Mouse (Mus musculus) cerebellum, adult 11 months (tissue): ENCODE measurements around the gene Hoxc12.

Source experiments
- DNase-seq: peaks from one replicate; pipeline ENCODE4 v3.0.0; 2022

Hoxc12 gene

DNA sequence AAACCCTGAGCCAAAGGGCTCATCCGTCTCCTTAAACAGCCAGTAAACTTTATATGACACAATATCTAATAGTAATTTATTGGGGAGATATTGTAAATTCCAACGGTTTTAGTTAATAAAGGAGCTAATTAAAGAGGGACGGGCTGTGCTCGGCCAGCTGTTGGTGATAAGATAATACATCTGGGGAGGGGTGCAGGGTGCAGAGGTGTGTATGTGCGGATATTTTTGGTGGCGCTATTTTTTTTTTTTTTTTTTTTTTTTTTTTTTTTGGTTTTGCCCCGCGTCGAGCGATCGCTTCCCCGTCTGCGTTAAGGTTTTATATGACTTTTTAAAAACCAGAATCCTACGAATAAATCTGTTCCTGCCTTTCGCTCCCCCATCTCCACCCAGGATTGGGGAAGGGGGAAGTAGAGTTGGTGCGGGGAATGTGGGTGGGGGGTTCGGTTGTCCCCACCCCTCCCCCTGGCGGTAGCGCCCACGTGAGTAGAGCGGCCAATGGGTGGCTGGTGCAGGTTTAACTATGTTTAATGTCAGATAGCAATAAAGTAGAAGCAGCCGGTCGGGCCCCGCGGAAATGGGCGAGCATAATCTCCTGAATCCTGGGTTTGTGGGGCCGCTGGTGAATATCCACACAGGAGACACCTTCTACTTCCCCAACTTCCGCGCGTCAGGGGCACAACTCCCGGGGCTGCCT is at the start of gene Hoxc12:
Gene Hoxc12, plus strand, starts transcription at position 479 of the 694 bp plus-strand sequence.
- no peak for DNase-seq

DNA sequence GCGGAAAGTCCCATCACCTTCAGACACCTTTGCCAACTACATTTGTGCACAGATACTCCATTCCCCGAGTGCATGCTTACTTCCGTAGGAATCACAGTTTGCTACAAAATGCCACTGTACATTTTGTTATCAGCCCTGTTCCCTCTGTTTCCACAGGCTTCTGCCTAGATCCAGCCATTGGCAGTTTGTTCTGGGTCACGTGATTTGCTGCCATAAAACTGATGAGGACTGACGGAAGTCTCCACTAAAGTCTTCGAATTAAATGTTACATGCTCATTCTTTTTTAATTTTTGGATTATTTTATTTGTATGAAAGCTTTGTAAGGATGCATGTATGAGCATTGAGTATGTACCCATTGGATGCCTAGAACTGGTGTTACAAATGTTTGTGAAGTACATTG is 41.4 kb upstream of the Hoxc12 start:
- DNase-seq = no peak

DNA sequence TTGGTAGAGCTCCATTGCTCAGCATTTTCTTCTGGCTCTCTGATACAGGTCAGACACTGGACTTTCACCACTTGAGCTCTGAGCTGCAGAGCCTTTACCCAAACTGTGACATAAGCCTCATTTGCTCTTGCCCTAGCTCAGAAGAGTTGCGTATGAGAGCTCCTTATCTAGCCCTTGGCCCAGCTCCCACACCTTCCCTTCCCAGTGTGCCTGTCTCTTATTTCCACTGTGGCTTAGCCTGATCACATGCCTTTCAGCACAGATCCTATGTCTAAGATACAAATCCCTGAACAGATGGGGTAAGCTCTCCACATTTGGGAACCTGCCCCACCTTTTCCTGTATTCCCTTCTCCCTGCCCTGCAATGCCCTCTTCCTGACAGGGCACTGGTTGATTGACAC is 31.6 kb upstream of the Hoxc12 start:
- DNase-seq = no peak

DNA sequence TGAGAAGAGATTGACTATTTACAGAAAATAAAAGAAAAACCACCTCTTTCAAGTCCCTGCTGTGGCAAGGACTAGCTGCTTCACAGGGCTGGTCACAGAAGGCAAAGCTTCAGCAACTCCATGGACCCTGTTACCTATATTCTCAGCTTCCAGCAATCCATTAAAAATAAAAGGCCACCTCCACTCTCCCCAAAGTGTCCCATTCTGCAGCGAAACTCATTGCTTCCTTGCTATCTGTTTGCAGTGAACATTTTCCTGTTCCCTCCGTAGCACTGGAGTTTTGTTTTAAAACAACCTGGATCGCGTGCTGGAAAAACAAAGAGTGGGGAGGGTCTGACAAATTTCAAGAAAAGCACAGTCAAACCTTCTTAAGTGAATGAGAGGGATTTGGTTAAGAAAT is 27.0 kb upstream of the Hoxc12 start:
- no peak for DNase-seq

DNA sequence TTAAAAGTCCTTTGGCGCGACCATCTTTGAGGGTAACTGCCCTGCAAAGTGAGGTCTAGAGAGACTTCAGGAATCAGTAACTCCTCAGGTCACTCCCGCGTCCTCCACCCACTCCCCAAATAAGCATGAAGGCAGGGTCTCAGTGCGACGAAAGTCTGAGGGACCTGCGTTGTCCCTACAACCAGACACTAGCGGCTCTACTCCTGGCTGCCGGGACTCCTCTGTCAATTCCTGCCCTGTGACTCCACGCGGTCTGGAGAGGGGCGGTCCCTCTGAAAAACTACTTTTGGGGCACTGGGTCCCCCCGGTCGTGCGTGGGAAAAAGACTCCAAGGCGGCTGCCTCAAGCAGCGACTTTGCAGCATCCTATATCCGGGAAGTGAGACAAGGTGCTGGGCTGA is 26.5 kb upstream of the Hoxc12 start:
- no peak for DNase-seq

DNA sequence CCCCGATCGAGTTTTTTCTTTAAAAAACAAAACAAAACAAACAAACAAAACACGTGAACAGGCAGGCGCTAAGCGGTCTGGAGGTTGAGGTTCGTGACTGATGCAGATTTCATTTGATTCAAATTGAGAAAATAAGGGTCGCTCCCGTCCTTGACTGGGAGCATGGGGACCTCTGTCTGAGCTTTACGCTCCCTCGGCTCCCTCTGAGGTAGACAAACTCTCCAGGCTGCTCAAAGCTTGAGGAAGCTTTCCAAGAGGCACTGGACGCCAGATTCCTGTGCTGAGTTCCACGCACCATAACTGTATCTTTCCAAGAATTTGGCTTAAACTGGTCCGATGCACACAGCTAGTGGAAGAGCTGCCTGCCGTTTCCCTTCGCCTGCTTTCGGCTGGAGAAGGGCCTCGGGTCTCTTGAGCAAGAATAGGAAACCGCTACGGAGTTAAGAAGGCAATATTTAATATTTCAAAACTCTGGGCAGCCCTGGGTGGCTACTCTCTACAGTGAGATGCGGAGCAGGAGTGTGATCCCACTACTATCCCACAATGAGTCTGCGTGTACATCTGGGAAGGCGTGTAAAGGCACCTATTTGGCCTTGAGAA is 26.0 kb upstream of the Hoxc12 start:
- no peak for DNase-seq

DNA sequence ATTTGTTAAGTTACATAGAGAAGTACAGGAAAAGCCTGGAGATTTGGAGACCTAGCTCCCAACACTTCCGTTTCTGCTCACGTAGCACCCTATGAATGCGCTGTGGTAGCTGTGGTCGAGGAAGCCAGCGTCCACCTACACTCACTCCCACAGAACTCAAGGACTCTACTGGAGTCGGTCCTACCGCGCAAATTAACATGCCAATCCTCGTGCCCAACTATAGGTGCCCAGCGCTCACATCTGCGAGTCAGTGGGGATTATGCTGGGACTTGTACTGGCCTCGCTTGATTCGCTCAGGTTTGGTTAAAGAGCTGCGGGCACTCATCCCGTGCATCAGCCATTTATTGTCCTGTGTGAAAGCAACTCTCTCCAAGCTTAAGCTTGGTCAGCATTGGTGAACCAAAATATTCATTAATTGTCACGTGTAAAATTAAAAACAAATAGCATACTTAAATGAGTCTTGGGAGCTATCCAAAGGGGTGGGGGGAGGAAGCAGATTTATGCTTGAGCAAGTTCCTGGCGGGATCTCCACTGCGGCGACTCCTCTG is 23.4 kb upstream of the Hoxc12 start:
- no peak for DNase-seq

DNA sequence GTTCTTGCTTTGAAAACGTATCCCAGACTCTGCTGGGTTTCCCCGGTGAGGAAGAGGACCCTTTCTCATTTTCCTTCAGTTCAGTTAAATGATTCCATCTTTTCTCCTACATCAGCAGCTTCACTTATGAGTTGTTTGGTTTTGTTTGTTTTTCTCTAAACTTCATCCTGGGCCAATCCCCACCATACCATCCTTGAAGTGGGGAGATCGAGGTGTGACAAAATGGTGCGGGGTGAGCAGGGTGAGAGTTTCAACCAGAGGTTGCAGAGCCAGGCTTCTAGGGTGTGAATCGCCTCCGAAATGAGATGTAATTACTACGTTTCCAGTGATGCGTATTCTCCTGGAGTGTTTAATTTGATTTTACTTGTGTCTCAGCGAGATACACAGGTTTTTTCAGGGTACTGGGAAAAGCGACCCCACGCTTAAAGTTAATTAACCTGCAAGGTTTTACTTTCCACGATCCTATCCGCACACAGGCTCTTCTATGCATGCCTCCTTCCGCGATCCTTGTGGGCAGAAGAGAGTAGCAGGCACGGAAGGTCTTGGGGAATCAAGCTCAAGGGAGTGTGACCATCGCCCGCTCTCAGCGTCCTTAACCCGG is 18.5 kb upstream of the Hoxc12 start:
- no peak for DNase-seq

DNA sequence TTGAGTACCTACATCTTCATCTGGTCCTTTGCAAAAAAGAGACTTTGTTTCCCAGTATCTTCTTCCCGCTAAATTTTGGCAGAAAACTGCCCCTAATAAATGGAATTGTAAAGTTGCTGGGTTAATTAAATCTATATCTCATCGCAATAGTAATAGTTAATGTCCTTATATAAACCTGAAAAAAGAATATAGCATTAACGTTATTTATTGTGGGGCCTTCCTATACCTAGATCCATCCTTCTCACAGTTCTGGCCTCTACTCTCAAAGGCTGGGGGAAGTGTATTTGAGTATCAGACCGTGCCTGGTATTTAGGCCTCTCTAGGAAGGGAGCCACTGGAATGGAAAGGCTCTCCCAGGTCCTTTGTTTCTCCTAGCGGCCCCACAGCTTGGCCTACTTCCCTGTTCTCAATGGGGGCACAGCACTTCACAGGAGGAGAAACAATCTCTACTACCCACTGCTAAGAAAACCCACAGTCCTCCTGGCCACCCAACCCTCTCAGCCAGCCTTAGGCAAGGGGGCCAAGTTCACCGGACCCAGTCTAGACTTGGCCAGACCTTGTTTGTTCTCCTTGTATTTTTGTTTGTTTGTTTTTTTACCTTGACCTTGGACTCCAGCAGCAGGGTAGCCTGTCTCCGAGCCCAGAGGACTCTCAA is 17.8 kb upstream of the Hoxc12 start:
- no peak for DNase-seq

DNA sequence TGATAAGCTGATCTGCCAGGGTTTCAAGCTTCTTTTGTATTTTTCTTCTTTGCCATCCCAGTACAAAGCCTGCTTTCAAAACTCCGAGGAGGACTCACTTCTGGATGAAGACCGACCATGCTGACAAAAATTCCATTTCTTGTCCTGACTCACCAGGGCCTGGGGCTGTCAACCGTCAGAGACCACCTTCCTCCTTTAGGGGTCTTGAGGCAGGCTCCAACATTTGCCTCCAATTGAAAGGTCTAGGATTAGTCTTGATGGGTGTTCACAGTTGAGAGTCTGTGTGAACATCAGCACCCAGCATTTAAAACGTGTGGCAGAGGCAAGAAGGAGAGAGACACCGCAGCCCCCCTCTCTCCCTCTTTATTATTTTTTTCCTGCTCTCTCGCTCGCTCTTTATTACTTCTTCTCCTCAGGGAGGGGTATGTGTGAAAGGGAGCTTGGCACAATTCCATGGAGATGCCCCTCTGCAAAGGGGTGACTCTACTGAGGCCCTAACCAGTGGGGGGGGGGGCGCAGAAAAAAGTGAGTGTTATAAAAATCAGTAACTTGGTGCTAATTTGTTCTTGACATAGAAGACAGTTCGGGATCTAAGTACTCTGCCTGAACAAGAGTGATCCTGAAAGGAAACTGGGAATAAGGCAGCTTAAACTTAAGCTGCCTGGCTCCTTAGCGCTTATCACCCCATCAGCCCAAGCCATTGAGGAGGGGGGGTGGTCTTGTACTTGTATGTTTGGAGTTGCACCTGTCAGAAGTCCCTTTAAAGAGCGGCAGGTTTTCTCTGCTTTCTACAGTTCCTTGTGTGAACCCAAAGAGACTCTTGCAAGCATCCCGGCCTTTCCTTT is 17.0 kb upstream of the Hoxc12 start:
- no peak for DNase-seq

DNA sequence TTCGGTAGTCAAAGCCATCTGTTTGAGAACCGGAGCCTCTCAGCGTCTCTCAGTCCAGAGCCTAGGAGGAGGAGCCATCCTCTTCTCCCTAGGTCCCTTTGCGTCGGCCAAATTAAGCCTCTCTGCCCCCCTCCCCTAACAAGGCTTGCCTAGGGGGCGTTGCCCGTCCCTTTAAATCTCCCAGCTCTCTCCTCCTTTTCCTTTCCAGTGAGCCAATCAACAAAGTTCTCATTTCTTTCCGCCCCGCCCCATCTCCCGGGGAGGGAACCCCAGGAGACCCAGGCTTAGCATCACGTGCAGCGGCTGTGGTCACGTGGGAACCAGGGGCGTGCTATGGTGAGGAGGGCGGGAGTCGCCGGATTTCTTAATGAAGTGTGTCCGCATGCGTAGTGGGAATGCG is 15.9 kb upstream of the Hoxc12 start:
- no peak for DNase-seq

DNA sequence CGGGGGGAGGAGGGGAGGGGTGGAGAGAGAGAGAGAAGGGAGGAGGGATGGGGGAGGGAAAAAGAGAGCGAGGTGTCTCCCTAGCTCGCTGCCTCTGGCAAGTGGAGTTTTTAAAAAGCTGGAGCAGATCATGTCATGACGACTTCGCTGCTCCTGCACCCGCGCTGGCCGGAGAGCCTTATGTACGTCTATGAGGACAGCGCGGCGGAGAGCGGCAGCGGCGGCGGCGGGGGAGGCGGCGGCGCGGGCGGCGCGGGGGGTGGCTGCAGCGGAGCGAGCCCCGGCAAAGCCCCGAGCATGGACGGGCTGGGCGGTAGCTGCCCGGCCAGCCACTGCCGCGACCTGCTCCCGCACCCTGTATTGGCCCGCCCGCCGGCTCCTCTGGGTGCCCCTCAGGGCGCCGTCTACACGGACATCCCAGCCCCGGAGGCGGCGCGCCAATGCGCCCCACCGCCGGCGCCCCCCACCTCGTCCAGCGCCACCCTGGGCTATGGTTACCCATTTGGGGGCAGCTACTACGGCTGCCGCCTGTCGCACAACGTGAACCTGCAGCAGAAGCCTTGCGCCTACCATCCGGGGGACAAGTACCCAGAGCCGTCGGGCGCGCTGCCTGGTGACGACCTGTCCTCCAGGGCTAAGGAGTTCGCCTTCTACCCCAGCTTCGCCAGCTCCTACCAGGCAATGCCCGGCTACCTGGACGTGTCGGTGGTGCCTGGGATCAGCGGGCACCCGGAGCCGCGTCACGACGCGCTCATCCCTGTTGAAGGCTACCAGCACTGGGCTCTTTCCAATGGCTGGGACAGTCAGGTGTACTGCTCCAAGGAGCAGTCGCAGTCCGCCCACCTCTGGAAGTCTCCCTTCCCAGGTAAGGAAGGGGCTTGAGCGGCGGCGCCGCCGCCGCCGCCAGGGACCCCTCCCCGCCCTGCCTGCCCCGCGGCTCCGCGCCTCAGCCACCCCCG is 15.2 kb upstream of the Hoxc12 start, which contains the start of gene Hoxc13:
Gene Hoxc13, plus strand, starts transcription at position 51 of the 959 bp plus-strand sequence.
- no peak for DNase-seq

DNA sequence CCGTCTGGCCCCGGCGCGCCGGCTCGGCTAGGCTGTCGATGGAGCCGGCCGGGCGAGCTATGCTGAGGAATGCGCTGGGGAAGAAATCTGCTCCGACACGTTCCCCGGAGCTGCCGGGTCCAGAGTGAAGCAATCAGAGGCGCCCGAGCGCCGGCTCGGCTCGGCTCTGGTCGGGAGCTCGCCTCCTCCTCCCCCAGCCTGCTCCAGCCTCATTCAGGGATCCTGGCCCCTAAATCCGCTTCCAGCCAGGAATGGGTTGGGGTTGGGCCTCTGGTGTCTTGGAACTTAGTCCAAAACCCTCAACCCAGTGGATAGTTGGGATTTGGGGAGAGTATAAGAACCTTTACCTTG is 14.6 kb upstream of the Hoxc12 start:
- no peak for DNase-seq

DNA sequence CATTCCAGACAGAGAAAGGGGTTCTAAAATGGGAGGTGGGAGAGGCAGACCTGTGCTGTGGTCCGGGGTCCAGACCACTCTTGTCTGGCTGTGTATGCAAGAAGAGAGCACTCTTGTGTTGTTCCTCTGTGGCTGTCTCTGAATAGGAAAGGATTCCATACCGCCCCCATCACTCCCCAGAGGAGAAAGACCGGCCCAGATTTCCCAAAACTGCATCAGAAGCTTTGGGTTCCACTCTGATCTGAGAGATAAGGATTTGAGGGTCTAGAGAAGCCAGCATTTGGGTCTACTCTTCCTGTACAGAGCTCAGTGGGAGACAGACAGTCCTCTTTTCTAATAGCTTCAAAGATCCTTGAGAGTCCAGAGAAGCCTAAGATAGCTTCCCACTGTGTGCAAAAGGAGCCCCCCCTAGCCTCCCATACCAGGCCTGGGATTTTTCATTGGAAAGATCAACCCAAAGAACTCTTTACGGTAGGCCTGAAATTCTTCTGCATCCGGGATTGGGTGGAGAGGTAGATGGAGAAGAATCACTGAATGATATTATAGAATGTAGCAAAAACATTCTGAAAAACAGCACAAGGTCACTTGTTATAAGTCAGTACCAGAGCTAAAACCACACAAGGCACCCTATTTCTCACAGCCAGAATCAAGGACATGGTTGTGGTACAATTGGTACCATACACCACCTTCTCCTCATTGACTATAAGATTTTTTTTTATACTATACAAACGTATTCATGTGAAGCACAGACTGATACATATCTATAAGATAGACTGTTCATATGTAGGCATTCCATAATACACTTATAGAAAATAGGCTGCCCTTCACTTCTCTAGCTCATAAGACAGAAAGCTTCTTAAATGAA is 13.7 kb upstream of the Hoxc12 start:
- DNase-seq = no peak

DNA sequence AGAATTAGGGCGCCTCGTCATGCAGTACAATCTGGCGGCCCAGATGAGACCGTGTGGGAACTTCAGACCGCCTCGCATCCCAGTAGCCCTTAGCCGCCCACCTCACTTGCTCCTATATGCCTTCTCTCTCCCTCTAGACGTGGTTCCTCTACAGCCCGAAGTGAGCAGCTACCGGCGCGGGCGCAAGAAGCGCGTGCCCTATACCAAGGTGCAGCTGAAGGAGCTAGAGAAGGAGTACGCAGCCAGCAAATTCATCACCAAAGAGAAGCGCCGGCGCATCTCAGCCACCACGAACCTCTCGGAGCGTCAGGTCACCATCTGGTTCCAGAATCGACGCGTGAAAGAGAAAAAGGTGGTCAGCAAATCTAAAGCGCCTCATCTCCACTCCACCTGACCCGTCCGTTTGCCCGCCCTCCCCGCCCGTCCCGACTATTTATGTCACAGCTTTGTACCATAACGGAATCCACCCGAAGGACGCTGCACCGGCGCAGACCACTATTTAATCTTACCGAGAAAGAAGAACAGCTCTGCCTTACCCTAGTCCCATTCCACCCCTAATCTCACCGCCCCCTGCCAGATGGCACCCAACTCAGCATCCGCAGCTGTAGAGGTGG is 9.4 kb upstream of the Hoxc12 start:
- no peak for DNase-seq

DNA sequence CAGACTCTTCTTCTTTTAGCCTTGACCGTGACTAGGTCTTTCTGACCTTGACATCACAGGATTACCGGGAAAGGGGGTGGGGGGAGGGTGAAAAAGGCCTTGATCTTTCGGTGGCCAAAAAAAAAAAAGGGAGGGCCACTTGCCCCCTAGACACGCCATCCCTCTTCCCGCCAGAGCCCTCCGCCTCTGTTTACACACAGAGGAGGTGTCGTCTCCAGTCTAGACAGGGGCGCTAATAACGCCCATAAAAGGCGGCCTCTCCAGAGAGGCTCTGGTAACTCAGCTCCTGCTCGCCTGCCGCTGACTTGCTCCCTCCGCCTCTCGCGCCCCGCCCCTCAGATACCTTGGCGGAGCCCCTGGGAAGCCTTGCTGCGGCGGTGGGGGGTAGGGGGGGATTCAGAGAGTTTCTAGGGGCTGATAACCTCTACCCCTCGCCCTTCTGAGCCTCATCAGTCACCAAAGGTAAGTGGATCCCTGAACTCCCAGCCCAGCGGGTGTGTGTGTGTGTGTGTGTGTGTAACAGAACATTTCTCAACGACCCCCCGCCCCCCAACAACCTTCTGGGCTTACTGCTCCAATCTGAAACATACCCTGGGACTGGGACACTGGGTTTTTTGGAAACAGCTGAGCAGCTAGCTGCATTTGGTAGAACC is 4.7 kb upstream of the Hoxc12 start:
- DNase-seq = no peak

DNA sequence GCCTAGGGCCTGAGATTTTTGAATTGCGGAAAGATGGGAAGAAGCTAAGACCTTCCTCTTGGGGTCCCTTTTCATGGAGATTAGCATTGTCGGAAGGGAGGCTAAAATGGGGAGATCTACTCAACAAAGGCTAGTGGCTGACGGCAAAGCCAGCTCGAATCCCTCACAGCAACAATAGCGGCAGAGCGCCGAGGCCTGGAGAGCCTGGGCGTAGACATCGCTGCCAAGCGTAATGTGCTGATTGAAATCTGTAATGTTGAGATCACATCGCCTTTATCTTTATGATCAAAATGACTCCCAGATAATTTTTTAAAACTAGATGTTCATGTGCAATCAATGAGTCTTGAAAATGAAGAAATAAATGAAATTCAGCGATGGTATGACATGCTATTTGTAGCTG is 2.1 kb upstream of the Hoxc12 start:
- no peak for DNase-seq

DNA sequence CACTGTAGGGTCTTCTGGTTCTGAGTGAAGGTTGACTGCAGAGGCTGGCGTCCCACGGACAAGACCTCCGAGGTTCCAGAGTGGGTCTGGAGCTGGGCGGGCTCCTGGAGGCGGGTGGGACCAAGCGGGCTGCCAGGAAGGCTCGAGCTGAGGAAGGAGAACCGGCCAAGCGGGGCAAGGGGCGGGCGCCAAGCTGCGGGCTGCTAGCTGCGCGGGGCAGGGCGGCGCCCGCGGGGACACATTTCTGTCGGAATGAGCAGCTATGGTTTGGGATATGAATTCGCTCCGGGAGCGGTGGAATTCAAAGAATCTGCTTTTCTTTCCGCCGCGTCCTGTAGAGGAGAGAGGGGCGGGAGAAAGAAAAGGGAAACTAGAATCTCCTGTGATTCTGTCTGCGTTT is 1.7 kb upstream of the Hoxc12 start:
- DNase-seq = no peak

DNA sequence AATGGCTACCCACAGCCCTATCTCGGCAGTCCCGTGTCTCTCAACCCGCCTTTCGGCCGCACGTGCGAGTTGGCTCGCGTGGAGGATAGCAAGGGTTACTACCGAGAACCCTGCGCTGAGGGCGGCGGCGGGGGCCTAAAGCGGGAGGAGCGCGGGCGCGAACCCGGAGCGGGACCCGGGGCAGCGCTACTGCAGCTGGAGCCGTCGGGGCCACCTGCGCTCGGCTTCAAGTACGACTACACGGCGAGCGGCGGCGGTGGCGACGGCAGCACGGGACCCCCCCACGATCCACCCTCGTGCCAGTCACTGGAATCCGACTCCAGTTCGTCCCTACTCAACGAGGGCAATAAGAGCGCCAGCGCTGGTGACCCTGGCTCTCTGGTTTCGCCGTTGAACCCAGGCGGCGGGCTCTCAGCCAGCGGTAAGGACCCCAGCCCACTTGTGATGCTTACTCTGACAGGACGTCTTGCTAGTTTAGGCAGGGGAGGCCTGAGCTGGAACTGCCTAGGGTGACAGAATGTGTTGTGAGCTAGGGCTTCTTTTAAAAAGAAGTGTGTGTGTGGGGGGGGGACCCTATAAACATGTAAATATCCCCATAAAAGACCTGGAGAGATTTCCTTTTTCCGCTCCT is 594 bp downstream of the Hoxc12 start:
- no peak for DNase-seq
